Mouse (Mus musculus): ENCODE data around the gene Scnn1b. TPM values are rescaled to one million over a fixed set of nuclear protein-coding genes. Genes with fewer than 3 reads are reported as not detected.

Gene Scnn1b
- polyA plus RNA-seq, 1 experiment from 2014 or later = not detected

GRCm38 (mm10) chr7:121954891-121955669 is 90.2 kb downstream of the Scnn1b start:
- 63% methylated on average over 11 of the region's 11 CpGs for WGBS
- DNase-seq (ENCODE audit: low spot score) = peak; percentile 37

GRCm38 (mm10) chr7:121955802-121956201 is 91.0 kb downstream of the Scnn1b start:
- Histone ChIP-seq H3K27ac (peak overlapping the region; percentile 74), H3K9me3 (replicated peaks) (no peaks in the 10 kb centered on the region), H3K36me3 (peaks cover 13% of the 10 kb centered on the region), H3K27me3 (ENCODE audit: low read depth, poor library complexity, severe bottlenecking) (no peaks in the 10 kb centered on the region), H3K4me3 (no peak overlapping the region), H3K4me1 (peaks cover 17% of the 10 kb centered on the region)
- peak; percentile 36 for DNase-seq (ENCODE audit: low spot score)
- WGBS = 60% methylated on average over 12 of the region's 12 CpGs

More at GRCm38 (mm10) chr7:121954891-121955669, 90.2 kb downstream of the Scnn1b start:
- no peaks in the 10 kb centered on the region for H3K27me3 ChIP-seq (ENCODE audit: low read depth, poor library complexity, severe bottlenecking)
- peak overlapping the region; percentile 74 for H3K27ac ChIP-seq
- no peak overlapping the region for H3K4me3 ChIP-seq
- H3K36me3 ChIP-seq = peaks cover 21% of the 10 kb centered on the region
- H3K9me3 ChIP-seq (replicated peaks) = no peaks in the 10 kb centered on the region
- peaks cover 17% of the 10 kb centered on the region for H3K4me1 ChIP-seq

GRCm38 (mm10) chr7:121961913-121962570 is 97.2 kb downstream of the Scnn1b start:
- Histone ChIP-seq H3K9me3 (replicated peaks) (no peaks in the 10 kb centered on the region), H3K27ac (no peak overlapping the region), H3K4me3 (no peak overlapping the region), H3K36me3 (peaks cover 30% of the 10 kb centered on the region), H3K4me1 (no peaks in the 10 kb centered on the region), H3K27me3 (ENCODE audit: low read depth, poor library complexity, severe bottlenecking) (no peaks in the 10 kb centered on the region)
- 92% methylated on average over 7 of the region's 7 CpGs for WGBS
- no peak for DNase-seq (ENCODE audit: low spot score)

- no peak overlapping the region for H3K4me3 ChIP-seq
- H3K4me1 ChIP-seq = no peaks in the 10 kb centered on the region
- no peaks in the 10 kb centered on the region for H3K9me3 ChIP-seq (replicated peaks)
- H3K36me3 ChIP-seq = peaks cover 30% of the 10 kb centered on the region
- no peaks in the 10 kb centered on the region for H3K27me3 ChIP-seq (ENCODE audit: low read depth, poor library complexity, severe bottlenecking)
- no peak for DNase-seq (ENCODE audit: low spot score)
- 87% methylated on average over 3 of the region's 3 CpGs for WGBS
- H3K27ac ChIP-seq = no peak overlapping the region
Measured at GRCm38 (mm10) chr7:121962571-121962959, 97.7 kb downstream of the Scnn1b start.

- Histone ChIP-seq H3K27me3 (ENCODE audit: low read depth, poor library complexity, severe bottlenecking) (no peaks in the 10 kb centered on the region), H3K27ac (no peak overlapping the region), H3K36me3 (peaks cover 33% of the 10 kb centered on the region), H3K4me1 (no peaks in the 10 kb centered on the region), H3K9me3 (replicated peaks) (no peaks in the 10 kb centered on the region), H3K4me3 (no peak overlapping the region)
- no peak for DNase-seq (ENCODE audit: low spot score)
- 68% methylated on average over 6 of the region's 6 CpGs for WGBS
Measured at GRCm38 (mm10) chr7:121963883-121964398, 99.1 kb downstream of the Scnn1b start.

- Histone ChIP-seq H3K27ac (no peak overlapping the region), H3K4me1 (no peaks in the 10 kb centered on the region), H3K27me3 (ENCODE audit: low read depth, poor library complexity, severe bottlenecking) (no peaks in the 10 kb centered on the region), H3K36me3 (peaks cover 50% of the 10 kb centered on the region), H3K4me3 (no peak overlapping the region), H3K9me3 (replicated peaks) (no peaks in the 10 kb centered on the region)
- no peak for DNase-seq (ENCODE audit: low spot score)
- 95% methylated on average over 7 of the region's 7 CpGs for WGBS
Measured at GRCm38 (mm10) chr7:121966169-121966568, 101.3 kb downstream of the Scnn1b start.

Other genes starting within 250 kb of the Scnn1b start
- gene Usp31, start 157.8 kb upstream of the Scnn1b start, polyA plus RNA-seq (2016; fragmentation: Nextera tagmentation; extraction: Ambion mirVana) = 1.6 and 2.3 TPM in 2 replicates
- gene Scnn1g, start 130.6 kb upstream of the Scnn1b start, polyA plus RNA-seq (2016; fragmentation: Nextera tagmentation; extraction: Ambion mirVana) = 0.06 TPM in 1 of 2 replicates, not detected in the other
- 22.8 and 24.8 TPM in 2 replicates for gene Cog7, start 116.7 kb downstream of the Scnn1b start, polyA plus RNA-seq (2016; fragmentation: Nextera tagmentation; extraction: Ambion mirVana)
- 140 and 148 TPM in 2 replicates for gene Gga2, start 156.2 kb downstream of the Scnn1b start, polyA plus RNA-seq (2016; fragmentation: Nextera tagmentation; extraction: Ambion mirVana)
- 83.7 and 87.3 TPM in 2 replicates for gene Ubfd1, start 202.1 kb downstream of the Scnn1b start, polyA plus RNA-seq (2016; fragmentation: Nextera tagmentation; extraction: Ambion mirVana)
- 19.0 and 20.0 TPM in 2 replicates for gene Ears2, start 202.2 kb downstream of the Scnn1b start, polyA plus RNA-seq (2016; fragmentation: Nextera tagmentation; extraction: Ambion mirVana)
- gene Ndufab1, start 236.8 kb downstream of the Scnn1b start, polyA plus RNA-seq (2016; fragmentation: Nextera tagmentation; extraction: Ambion mirVana) = 799 and 837 TPM in 2 replicates

Data from limb, embryonic 10.5 days (tissue).